Comparison of ENCODE assay signal across 25 mouse cellular contexts in the genomic region with DNA sequence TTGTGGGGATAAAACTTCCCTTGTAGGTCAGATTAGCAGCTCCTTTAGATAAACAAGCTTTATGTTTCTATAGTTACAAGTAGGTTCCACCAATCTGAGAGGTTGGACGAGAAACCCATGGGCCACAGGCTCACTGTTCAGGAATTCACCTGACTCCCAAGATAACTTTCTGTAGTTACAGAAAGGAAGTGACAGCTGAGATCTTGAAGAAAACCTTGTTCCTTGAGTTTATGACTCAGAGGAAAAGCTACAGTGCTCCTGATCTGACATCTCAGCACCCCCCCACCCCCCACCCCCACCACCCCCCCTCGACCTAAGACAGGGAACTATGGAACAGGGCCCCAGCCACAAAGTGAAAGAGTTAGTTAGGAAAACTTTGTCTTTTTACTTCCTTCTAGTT. TPM values are rescaled to one million over a fixed set of nuclear protein-coding genes. Genes with fewer than 3 reads are reported as not detected.
"Had no signal": no experiment of that assay in that cellular context is flagged by ENCODE, and none has a peak within 500 bp of the region (broad histone marks: within the 10 kb centered on the region; RNA-seq: fewer than 3 reads in every experiment).

No protein-coding gene starts in this region.

- H3K4me3 ChIP-seq: layer of hippocampus, adult 2 months; limb, embryonic 10.5 days; liver, embryonic 15.5 days; midbrain, embryonic 13.5 days; neural tube, embryonic 12.5 days; stomach, embryonic 15.5 days had no signal

- H3K27me3 ChIP-seq: liver, embryonic 15.5 days; midbrain, embryonic 13.5 days; neural tube, embryonic 12.5 days; stomach, embryonic 15.5 days had no signal

- H3K4me2 ChIP-seq: liver, embryonic 11.5 days; liver, embryonic 15.5 days; midbrain, embryonic 13.5 days; neural tube, embryonic 12.5 days; stomach, embryonic 15.5 days had no signal

- H3K27ac ChIP-seq: layer of hippocampus, adult 2 months; limb, embryonic 10.5 days; liver, embryonic 15.5 days; midbrain, embryonic 13.5 days; neural tube, embryonic 12.5 days; stomach, embryonic 15.5 days had no signal

- H3K36me3 ChIP-seq: limb, embryonic 10.5 days; liver, embryonic 15.5 days; midbrain, embryonic 13.5 days; neural tube, embryonic 12.5 days; stomach, embryonic 15.5 days had no signal

- DNase-seq: kidney, adult 9 months; kidney, postnatal 10 days; kidney, postnatal 4 days; lung, adult 2 months; lung, postnatal 36 days; retina, postnatal 1 day; right cerebral cortex, postnatal 4 days; thymus, postnatal 14 days had no signal

- ATAC-seq: lung, postnatal 0 days; midbrain, embryonic 13.5 days had no signal

- H3K9ac ChIP-seq: liver, embryonic 15.5 days; midbrain, embryonic 13.5 days; neural tube, embryonic 12.5 days; stomach, embryonic 15.5 days had no signal

- H3K9me3 ChIP-seq: limb, embryonic 10.5 days; liver, embryonic 15.5 days; neural tube, embryonic 12.5 days; stomach, embryonic 15.5 days had no signal

- H3K4me1 ChIP-seq: midbrain, embryonic 13.5 days; neural tube, embryonic 12.5 days; stomach, embryonic 15.5 days had no signal

RNA-seq across cellular contexts. Expression of a gene that starts 34.2 kb away (rescaled TPM):
- total RNA-seq: layer of hippocampus, adult 2 months; layer of hippocampus, postnatal 14 days; left cerebral cortex, adult 18-20 months; left cerebral cortex, postnatal 10 days; megakaryocyte progenitor cell, adult 5-6 weeks; monocyte, adult 5-6 weeks; neutrophil, adult 5-6 weeks had no signal
- polyA plus RNA-seq: limb, embryonic 14.5 days; liver, embryonic 11.5 days; liver, embryonic 15.5 days; lung, adult 2 months; lung, postnatal 0 days; midbrain, embryonic 13.5 days; neural tube, embryonic 12.5 days; spleen, adult 2 months; urinary bladder, adult 2 months had no signal
